Mouse (Mus musculus) frontal cortex, postnatal 14 days (tissue): ENCODE measurements at regions not wholly inside any gene's neighbourhood (a gene's known extent, or its start where the extent isn't known, plus 50 kb on each side); places are given as distances from the start of the nearest gene placed in this dataset.

ENCODE experiments used
- DNase-seq, 2 experiments: peaks; one replicate each; pipeline ENCODE4 v3.0.0; 2022; ENCODE audit warnings: low spot score in 2 of 2

- no peak for DNase-seq
Observed at GRCm38 (mm10) chr5:73796201-73796600, 145.0 kb downstream of the Spata18 start.

GRCm38 (mm10) chr5:73797980-73798379 lies 146.8 kb downstream of the Spata18 start:
- DNase-seq: no peak

- no peak for DNase-seq
Observed at GRCm38 (mm10) chr5:73803431-73803830, 152.3 kb downstream of the Spata18 start.

GRCm38 (mm10) chr5:73804556-73805230 lies 153.5 kb downstream of the Spata18 start:
- DNase-seq: no peak

GRCm38 (mm10) chr5:73810660-73811059 lies 159.5 kb downstream of the Spata18 start:
- DNase-seq: no peak

- no peak for DNase-seq
Observed at GRCm38 (mm10) chr5:73811094-73811521, 159.9 kb downstream of the Spata18 start.

GRCm38 (mm10) chr5:73815752-73816151 lies 164.6 kb downstream of the Spata18 start:
- no peak for DNase-seq

- DNase-seq: no peak
Observed at GRCm38 (mm10) chr5:73817180-73817579, 166.0 kb downstream of the Spata18 start.

GRCm38 (mm10) chr5:73821956-73822545 lies 170.9 kb downstream of the Spata18 start:
- DNase-seq: no peak

- no peak for DNase-seq
Observed at GRCm38 (mm10) chr5:73823421-73823820, 172.2 kb downstream of the Spata18 start.

- no peak for DNase-seq
Observed at GRCm38 (mm10) chr5:73826941-73827340, 175.8 kb downstream of the Spata18 start.

GRCm38 (mm10) chr5:73833721-73834120 lies 182.5 kb downstream of the Spata18 start:
- DNase-seq: no peak

GRCm38 (mm10) chr5:73843776-73844175 lies 192.6 kb downstream of the Spata18 start:
- no peak for DNase-seq

- DNase-seq: no peak
Observed at GRCm38 (mm10) chr5:73846096-73846782, 195.1 kb downstream of the Spata18 start.

- DNase-seq: no peak
Observed at GRCm38 (mm10) chr5:73846783-73847151, 195.6 kb downstream of the Spata18 start.

- DNase-seq: no peak
Observed at GRCm38 (mm10) chr5:73851501-73851900, 200.3 kb downstream of the Spata18 start.

- DNase-seq: peak; percentile 70 to 80
Observed at GRCm38 (mm10) chr5:73854025-73854773, 203.0 kb downstream of the Spata18 start.

GRCm38 (mm10) chr5:73854774-73855371 lies 203.7 kb downstream of the Spata18 start:
- DNase-seq: no peak

- no peak for DNase-seq
Observed at GRCm38 (mm10) chr5:73859320-73859719, 208.1 kb downstream of the Spata18 start.

GRCm38 (mm10) chr5:73864138-73864761 lies 204.0 kb downstream of the Usp46 start:
- DNase-seq: peak; percentile 31 to 50

GRCm38 (mm10) chr5:73872641-73873421 lies 195.4 kb downstream of the Usp46 start:
- DNase-seq: no peak
